Mouse (Mus musculus): ENCODE data around the gene Gm20388.

- TF ChIP-seq CTCF (IDR thresholded peaks at IDR 0.05; ENCODE audit: low read depth) (no peak), EP300 (IDR thresholded peaks at IDR 0.05; ENCODE audit: low read depth) (no peak)
Observed at GRCm38 (mm10) chr8:121396151-121396550, 1485.5 kb downstream of the Gm20388 start.

Measured in liver, embryonic 14.5 days (tissue).